Mouse (Mus musculus) megakaryocyte, embryonic 14.5 days (primary cell): Measurements from ENCODE around the gene Idh2.

ENCODE experiments used
- FLI1 ChIP-seq: IDR thresholded peaks from 2 replicates; pipeline ENCODE4 v1.6.1; 2012; ENCODE audit warnings: low read length, inconsistent platforms, mixed read lengths
- GATA1 ChIP-seq: IDR thresholded peaks from 3 replicates; pipeline ENCODE4 v1.6.1; 2012; ENCODE audit warnings: mixed read lengths, low read length, inconsistent platforms, borderline replicate concordance

DNA sequence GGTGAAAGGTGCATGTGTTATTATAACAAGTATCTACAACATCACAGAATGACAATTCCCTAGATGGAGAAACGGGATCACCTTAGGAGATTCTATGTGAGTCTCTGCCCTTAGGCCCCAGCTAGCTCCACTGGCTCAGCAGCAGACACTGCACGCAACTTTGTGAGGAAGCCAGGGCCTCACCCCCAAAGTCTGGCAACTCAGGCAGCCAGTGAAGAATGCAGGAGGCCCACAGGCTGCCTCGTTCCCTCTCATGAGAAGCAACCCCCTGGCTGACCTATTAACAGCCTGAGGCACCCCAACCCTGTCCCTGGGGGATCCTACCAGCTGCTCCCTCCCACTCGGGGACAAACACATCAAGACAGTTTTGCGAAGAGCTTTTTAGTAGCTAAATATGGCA lies 20.7 kb downstream of the Idh2 start:
- TF ChIP-seq GATA1 (no peak), FLI1 (no peak)
